Mouse (Mus musculus): ENCODE results near the gene 4930402F06Rik.

Gene 4930402F06Rik

DNA sequence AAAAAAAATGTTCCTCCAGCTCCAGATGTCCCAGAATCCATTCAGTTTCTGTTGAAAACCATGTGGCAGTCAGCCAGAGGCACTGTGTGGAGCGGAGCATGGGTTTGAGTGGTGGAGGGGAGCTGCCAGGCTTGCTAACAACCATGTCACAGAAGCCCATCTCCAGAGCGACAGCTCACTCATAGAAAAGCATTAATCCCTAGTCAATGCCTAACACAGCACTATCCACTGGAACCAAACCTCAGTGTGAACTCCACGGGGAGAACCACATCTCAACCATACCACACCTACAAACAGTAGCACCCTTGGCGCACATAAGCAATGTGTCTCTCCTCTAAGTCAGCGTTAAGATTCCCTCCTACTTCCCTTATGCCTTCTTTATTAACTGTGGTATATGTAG lies at the start of gene 4930402F06Rik:
Gene 4930402F06Rik, minus strand, starts transcription at position 80 of the 400 bp plus-strand sequence.
- no peak for DNase-seq (ENCODE audit: low spot score)

DNA sequence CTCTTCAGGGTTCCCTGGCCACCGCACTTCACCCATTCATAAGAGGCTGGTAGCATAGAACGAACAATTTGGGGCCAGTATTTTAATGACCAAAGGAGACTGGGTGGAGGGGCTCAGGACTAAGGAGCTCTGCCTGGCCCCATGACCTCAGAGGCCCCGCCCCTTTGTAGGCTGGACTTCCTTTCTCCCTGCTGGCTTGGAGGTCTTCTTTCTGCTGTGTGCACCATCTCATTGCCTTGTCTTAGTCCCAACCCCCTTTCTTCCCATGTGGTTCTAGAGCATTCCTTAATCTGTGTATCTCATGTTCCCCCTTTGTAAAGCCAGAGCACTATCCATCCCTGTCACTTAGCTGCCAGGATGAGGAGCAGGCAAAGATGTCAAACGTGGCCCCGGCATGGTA lies 49.3 kb upstream of the 4930402F06Rik start:
- no peak for DNase-seq (ENCODE audit: low spot score)

DNA sequence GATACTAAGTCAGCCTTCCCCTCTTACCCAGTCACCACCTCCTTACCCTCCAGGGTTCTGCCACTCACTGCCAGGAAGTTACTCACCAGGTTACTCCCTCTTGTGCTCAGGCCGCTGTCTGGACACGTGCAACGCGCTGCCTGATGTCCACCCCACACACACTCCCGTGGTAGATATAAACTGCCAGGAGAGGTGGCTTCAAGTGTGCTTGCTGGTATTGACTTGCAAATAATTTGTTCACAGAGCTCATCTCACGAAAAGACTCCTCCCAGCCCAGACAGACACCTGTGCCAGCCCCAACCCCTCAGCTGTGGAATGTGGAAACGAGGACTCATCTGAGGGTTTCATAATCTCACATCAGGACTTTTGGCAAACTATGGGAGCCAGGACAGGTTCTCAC lies 48.6 kb upstream of the 4930402F06Rik start:
- no peak for DNase-seq (ENCODE audit: low spot score)

DNA sequence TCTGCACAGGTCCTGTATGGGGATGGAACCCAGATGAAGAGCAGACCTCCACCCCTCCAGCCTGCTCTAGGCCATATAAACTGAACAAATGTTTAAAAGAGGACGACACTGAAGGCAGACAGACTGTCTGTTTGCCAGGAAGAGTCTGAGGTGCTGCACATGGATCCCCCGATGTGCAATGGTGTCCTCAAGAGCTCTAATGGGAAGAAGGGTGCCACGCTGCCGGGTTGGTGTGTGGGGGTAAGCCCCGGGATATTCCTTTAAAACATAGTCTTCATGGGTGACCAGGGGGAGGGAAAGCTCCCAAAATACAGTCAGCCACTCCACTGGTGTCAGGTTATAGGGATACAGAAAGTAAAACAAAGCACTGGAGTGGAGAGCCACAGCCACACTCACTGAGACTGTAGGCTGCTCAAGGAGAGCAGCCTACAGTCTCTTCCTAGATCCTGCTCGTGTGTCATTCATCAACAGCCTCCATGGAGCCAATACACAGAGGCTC lies 47.8 kb upstream of the 4930402F06Rik start:
- no peak for DNase-seq (ENCODE audit: low spot score)

DNA sequence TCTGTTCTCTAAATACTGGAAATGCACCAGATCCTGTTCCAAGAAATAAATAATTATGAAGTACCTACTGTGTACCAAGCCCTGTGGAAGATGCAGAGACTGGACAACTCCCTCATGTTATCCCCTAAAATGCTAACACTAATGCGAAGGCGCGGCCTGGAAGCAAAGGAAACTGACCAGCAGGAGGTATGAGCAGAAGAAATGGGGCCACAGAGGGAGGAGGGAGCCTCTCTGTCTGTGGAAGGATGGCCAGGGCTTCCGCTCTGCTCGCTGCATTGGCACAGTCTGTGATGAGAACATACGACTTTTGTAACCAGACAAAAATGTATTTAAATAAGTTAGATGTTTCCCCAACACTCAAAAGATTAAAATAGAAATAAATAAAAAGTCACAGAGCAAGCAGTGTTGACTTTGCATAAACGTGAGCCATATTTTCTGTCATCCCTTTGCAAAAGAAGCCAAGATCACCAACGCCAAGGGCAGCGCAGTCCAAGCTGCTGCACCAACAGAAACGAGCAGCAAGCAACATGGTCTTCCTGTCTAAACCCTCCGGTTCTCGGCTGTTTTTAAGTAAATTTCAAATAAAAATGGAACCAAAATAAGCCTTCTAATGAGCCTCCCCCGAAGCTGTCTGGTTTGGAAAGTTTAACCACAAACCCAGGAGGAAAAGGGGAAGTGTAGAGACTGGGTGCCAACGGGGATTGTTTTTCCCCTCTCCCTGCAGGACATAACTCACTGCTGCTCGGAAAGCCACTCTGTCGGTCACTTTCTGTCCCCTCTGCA lies 47.2 kb upstream of the 4930402F06Rik start:
- no peak for DNase-seq (ENCODE audit: low spot score)

DNA sequence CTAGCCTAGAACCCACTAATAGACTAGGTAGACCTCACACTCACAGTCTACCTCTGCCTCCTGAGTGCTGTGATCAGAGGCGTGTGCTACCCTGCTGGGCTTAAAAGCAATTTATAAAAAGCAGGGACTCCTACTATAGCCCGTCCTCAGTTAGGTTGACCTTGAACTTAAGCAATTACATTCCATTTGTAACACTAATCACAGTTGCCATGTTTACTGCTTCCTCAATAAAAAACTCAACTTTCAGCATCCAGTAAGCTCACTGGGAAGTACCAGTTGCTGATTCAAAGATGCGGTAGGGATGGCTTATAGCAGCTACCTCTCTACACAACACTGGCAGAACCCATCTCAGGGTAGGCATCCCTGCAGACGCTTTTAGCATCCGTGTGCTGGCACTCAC lies 46.4 kb upstream of the 4930402F06Rik start:
- no peak for DNase-seq (ENCODE audit: low spot score)

DNA sequence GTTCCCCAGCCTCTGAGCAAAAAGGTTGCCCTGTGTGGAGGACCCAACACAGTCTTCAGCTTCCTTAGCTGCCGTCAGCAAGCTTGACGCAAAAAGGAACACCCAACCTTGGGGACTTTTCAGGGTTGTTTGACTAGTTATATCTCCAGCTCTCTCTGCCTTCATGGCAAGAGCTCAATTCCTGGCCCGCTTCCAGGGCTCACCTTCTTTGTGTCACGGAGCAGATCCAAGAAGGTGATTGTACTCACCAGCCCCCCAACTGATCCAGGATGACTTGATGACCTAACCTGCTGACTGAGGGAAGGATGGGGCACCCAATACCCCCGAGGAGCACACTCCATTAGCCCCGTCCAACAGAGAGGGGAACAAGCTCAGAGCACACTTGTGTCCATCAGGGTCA lies 45.1 kb upstream of the 4930402F06Rik start:
- no peak for DNase-seq (ENCODE audit: low spot score)

DNA sequence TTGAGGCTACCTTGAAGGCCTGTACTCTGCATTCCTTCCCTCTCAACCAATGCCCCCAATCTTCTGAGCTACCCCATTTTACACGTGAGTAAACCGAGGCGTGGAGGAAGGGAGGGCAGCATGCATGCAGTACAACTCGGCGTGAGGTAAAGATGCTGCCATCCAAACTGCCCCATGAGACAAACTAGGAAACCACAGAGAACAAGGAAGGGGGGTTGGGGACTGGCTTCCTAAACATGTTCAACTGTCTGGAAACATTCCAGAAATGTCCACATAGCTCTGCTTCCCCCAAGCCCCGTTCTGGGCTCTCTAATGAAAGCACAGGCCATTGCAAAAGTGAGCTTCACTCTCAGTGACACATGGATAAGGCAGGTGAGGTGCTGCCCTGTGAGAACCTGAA lies 44.4 kb upstream of the 4930402F06Rik start:
- no peak for DNase-seq (ENCODE audit: low spot score)

DNA sequence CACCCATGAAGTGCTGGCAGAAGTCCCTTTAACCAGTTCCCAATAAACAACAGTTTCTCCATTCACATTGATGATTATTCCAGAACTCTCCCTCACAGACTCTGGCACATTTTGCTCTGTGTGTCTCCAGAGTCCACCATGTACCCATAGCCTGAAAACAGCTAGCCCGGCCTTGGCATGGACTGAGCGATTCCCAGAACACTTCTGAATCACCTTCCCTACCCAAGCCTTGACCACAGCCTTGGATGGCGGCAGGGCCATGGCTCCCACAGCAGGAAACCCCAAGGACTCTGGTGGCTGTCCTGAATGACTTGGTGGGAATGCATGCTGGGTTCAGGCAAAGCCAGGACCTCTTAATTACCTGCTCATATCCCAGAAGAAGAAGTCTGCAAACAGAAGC lies 43.5 kb upstream of the 4930402F06Rik start:
- DNase-seq (ENCODE audit: low spot score) = no peak

DNA sequence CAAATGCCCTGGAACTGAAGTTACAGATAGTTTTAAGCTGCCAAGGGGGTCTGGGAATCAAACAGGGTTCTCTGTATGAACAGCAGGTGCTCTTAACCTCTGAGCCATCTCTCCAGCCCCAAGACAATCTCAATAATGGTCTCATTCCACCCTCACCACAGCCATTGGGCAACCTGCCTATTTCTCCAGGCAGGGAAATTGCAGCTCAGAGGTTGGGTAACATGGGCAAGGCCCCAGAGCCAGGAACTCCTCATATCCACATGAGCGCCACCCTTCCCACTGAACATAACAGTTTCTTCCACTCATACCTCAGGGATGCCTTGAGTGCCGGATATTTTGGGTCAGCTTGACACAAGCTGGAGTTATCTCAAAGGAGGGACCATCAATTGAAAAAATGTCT lies 40.8 kb upstream of the 4930402F06Rik start:
- no peak for DNase-seq (ENCODE audit: low spot score)

DNA sequence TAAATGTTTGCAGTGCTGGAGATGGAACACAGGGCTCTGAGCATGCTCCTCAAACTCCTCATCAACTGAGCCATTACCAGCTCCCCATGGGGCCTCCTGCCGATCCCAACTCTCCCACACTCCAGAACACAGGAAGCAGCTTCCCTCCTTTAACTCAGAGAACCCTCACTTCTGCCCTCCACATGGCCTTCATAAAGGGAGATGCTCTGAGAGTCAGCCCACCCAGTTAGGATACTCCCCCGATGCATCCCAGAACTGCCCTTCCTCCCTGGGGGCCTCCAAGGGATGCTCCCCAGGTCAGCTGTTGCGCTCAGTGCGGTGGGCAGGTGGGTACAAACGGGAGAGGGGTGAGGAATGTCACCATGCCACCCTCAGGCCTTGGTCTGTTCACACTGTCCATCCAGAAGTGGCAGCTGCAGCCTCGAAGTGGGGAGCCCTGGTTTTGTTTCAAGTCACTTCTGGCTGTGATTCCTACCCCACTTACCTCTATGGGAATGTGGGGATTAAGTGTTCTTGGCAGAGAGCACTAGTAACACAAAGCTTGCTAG lies 37.7 kb upstream of the 4930402F06Rik start:
- no peak for DNase-seq (ENCODE audit: low spot score)

DNA sequence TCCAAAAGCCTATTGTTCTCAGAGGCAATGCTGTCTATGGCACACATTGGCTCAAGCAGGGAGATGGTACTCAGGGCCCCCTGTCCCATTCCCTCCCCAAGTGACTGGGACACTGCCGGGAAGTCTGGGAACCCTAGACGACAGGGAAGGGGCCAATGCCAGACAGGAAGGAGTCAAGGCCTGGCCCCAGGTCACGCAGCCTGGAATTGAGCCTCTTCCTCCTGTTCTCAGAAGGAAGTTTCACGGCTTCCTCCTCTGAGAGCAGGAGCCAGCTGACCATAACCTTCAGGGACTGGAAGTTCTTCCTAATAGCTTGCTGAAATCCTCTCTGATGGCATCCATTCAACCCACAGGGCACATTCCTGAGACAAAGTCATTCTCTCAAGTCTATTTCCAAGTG lies 36.5 kb upstream of the 4930402F06Rik start:
- DNase-seq (ENCODE audit: low spot score) = no peak

DNA sequence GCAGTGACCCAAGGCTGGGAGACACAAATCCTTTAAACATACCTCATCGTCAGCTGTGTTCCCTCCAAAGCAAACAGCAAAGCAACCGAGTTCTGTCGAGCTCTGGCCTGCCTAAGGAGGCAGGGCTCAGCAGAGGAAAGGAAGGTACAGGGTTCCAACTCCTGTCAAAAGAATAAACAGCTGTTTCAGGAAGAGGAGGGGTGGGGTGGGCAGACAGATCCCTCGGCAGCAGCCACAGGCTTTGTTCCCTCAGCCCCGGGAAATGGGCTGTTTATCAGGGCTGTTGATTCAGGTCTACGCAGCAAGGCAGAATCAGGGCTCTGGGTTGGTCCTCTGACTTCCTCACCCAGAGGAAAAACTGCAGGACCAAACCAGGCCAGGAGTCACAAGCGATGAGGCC lies 35.5 kb upstream of the 4930402F06Rik start:
- DNase-seq (ENCODE audit: low spot score) = no peak

DNA sequence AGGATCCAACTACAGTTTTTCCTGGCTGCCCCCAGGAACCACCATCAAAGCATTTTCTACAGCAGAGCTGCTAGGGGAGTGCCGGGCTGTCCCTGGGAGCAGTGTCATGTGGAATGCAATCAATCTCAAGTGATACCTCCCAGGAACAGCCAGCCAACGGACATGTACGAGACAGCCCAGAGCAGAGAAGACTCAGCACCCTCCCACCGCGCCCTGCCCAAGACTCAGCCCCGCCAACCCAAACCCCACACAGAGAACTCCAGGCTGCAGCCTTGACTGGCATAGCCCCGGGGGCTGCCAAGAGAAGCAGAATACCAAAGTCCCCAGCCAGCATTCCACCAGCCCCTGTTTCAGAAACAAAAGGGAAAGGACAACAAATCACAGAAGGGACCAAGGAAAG lies 35.0 kb upstream of the 4930402F06Rik start:
- no peak for DNase-seq (ENCODE audit: low spot score)

DNA sequence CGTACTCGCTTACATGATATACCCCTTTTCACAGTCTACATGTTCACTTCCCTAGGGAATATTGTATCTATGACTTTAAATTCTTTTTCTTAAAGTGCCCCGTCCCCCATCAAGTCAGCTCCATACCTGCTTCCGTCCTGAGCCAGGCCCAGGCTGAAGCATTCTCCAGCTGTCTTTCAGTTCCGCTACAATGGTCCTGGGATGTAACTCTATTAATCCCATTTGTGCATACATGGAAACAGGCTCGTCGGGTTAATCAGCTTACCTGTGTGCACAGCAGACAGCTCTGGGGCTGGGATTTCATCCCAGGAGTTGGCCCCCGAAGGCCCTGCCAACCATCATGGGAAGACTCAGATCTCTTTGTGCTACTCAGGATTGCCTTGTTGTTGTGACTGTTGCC lies 33.8 kb upstream of the 4930402F06Rik start:
- DNase-seq (ENCODE audit: low spot score) = no peak

DNA sequence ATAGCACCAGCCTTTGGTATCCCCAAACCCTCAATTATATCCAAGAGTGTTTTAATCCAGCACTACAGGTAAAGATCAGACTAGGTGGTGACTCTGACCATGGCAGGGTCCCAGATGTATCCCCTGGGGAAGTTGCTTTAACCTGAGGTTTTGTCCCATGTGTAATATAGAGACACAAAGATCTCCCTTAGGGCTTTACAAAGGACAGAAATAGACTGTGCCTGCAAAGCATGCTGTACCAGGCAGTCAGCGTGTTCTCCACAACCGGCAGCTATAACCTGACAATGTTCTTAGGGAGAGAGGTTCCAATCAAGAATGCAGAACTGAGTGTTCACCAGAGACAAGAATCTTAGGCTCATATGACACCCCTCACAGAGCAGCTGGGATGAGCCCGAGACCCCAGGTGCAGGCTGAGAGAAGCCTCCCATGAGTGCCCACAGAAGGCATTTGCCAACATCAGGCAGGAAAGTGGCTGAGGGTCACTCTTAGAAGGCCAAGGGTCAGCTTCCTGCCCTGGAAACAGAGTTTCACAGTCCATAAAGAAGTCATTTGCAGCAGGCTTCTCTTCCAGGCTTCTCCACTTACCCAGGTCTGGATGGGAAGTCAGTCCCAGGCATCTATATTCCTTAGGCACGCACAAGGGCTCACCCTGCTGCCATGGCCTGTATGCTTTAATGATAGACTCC lies 31.8 kb upstream of the 4930402F06Rik start:
- DNase-seq (ENCODE audit: low spot score) = no peak

DNA sequence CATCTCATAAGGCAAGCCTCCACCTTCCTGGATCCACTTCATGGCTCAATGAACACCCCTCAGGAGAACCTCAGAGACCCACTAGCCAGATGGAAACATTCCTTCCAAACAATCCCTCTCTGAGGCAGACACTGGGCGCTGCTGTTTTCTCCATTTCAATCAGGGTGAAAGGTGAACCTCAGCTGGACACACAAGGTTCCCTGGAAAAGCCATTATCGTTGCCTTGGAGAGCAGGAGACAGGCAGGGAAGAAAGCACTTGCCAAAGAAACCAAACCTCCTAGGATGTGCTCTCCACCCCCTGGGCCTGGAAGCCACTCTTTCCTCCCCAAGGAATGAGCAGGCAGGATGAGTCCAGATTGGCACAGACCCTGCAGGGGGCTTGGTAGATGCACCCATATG lies 30.6 kb upstream of the 4930402F06Rik start:
- DNase-seq (ENCODE audit: low spot score) = no peak

DNA sequence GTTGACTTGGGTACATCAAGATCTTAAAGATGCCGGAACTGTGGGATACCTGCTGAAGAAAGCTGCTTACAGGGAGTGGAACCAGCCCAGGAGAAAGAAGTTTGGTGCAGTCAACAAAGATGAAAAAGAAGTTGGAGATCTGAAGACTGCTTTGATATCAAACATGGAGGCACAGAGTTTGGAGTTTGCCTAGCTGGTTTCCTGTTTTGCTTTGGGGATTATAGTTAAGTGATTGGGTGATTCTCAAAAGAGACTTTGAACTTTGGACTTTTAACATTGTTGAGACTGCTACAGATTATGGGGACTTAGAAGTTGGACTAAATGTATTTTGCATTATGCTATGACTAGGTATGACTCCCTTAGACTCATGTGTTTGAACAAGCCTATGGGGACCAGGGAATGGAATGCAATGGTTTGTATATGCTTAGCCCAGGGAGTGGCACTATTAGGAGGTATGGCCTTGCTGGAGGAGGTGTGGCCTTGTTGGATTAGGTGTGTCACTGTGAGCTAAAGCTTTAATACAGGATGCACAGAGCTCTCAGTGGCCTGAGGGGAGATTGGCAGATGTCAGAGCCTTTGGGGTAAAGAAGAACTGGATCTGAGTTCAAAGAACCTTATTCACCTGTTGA lies 26.9 kb upstream of the 4930402F06Rik start:
- no peak for DNase-seq (ENCODE audit: low spot score)

DNA sequence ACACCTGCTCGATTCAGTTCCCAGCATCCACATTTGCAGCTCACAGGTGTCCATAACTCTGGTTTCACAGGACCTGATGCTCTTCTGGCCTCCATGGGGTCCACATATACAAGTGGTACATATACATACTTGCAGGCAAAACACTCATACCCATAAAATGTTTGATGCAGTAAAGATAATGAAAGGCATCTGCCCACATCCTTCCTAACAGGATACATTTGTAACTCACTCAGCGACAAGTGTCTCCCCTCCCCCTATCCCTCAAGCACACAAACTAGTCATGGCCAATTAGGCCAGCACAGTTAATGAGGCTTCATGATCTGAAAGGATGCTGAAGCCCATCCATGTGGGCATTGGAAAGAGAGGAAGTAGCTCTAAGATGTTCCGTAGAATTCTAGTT lies 25.4 kb upstream of the 4930402F06Rik start:
- no peak for DNase-seq (ENCODE audit: low spot score)

DNA sequence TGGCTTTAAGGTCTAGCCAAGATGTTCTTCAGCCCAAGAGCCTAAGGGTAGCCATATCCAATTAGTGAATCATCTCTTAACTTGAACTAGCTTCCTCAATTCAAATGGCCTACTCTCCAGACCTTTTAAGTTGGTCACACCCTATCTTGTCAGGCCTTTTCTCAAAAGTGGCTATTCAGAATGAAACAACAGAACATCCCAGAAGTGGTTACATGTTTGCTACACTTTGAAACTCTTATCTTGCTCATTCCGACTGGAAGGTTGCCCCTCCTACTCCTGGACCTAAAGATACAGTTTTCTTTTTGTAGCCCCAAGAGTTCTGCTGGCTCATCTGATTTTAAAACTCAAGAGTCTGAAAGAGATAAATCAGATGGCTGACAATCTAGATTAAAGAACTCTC lies 23.7 kb upstream of the 4930402F06Rik start:
- peak; percentile 78 for DNase-seq (ENCODE audit: low spot score)

DNA sequence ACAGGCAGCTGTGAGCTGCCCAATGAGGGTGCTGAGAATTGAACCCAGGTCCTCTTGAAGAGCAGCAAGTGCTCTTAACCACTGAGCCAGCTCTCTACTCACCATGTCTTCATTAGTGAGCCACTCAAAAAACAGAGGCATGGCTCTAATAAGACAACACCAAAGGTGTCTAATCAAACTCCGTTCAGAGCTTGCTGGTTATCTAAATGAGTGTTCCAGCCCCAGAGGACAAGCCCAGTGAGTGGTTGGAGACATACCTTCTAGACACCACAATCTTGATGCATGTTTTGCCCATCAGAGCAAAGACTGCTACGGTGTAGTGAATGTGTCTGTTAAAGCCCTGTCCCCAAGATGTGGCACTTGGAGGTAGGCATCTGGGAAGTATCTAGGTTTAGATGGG lies 22.7 kb upstream of the 4930402F06Rik start:
- peak; percentile 73 for DNase-seq (ENCODE audit: low spot score)

DNA sequence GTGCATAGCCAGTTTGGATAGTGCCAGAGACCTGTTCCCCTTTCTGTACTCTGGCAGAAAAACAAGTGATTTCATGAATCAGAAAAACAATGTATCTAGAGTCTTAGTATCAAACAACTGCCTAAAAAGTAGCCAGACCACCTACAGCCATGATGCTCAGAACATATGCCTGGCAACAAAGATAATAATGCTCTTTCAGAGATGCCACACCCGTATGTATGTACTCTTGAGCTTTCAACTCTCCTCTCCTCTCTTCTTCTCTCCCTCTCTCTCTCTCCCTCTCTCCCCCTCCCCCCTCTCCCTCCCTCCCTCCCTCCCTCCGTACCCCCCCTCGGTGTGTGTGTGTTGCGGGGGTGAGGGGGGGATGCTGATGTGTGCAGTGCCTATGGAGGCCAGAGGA lies 22.3 kb upstream of the 4930402F06Rik start:
- peak; percentile 42 for DNase-seq (ENCODE audit: low spot score)

DNA sequence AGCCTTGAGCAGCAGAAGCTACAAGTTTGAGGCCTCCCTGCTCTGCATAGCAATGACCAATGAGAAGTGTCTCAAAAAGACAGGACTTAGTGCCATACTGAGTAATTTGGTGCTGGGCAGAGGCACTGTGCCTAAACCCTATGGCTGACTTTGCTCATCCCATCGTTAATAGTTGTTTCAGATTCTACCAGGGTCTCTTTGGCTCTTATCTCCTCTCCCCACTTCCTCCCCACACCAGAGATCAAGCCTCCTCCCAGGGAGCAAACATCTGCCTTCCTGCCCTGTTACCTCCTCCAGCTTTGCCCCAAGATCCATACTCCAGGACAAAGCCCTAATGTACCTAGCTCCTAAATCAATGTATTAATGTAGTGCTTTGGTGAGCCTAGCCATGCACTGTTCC lies 20.3 kb upstream of the 4930402F06Rik start:
- DNase-seq (ENCODE audit: low spot score) = no peak

All from c-Kit-positive CD71-positive TER-119-positive erythroid progenitor cells, embryonic 14.5 days (primary cell).